Mouse (Mus musculus) embryonic stem cell, embryonic (primary cell): ENCODE results near the gene Zfp282.

Experiments
- CTCF ChIA-PET, 4 experiments: fragments of 300-600 bp in 2 of 4; fragments of 350-600 bp in 2 of 4; sonication (Branson Sonifier 250); formaldehyde crosslinking; loops; one replicate each; lab custom pipeline; 2022; ENCODE audit warnings: inconsistent platforms in 2 of 4; lab: Charles Lee
- POLR2A ChIA-PET, 4 experiments: fragments of 300-600 bp in 2 of 4; fragments of 350-600 bp in 2 of 4; sonication (Branson Sonifier 250); formaldehyde crosslinking; loops; one replicate each; lab custom pipeline; 2022; ENCODE audit warnings: antibody characterized with exemption in 4 of 4, inconsistent platforms in 1 of 4; lab: Charles Lee

Gene Zfp282

GRCm38 (mm10) chr6:47877058-47877457 lies at the start of gene Zfp282:
Gene Zfp282 (plus strand): TSS chr6:47877204.
- CTCF ChIA-PET = interaction anchor here (0.7 to 1.8 kb wide), 13 partner anchors 8 to 102 kb away, joined by 3 to 13 read pairs (median 3); partner anchors contain the start of genes Zfp398 (in 2 of the 4) and Zfp956 (in 1 of the 4)
- POLR2A ChIA-PET = interaction anchor here (0.7 to 2.5 kb wide), 27 partner anchors 10 to 187 kb away, joined by 3 to 13 read pairs (median 3); partner anchors contain the start of genes Pdia4 (in 2 of the 4) and Zfp398 (in 2 of the 4)

GRCm38 (mm10) chr6:47827462-47827861 lies 49.5 kb upstream of the Zfp282 start:
- POLR2A ChIA-PET = interaction anchor here in 1 of 4 experiments (9.3 to 11.5 kb wide), 2 partner anchors 15 to 35 kb away, joined by 100 to 191 read pairs; partner anchors contain the start of gene Pdia4
- CTCF ChIA-PET = interaction anchor here in 1 of 4 experiments (1.1 kb wide), 1 partner anchor 8 kb away, joined by 3 read pairs; the partner anchor contains the start of gene Zfp398

GRCm38 (mm10) chr6:47828950-47829349 lies 48.1 kb upstream of the Zfp282 start:
- CTCF ChIA-PET = interaction anchor here in 1 of 4 experiments (1.3 kb wide), 1 partner anchor 9 kb away, joined by 4 read pairs; no protein-coding TSS in a partner anchor
- POLR2A ChIA-PET = interaction anchor here in 2 of 4 experiments (1.8 to 11.5 kb wide), 2 partner anchors 9 to 17 kb away, joined by 3 to 191 read pairs; partner anchors contain the start of gene Pdia4 (in 1 of the 2)

- POLR2A ChIA-PET = interaction anchor here (0.7 to 11.5 kb wide), 8 partner anchors 10 to 49 kb away, joined by 3 to 191 read pairs (median 4); partner anchors contain the start of gene Pdia4 (in 2 of the 4)
- CTCF ChIA-PET = interaction anchor here in 3 of 4 experiments (0.6 to 1.8 kb wide), 6 partner anchors 11 to 186 kb away, joined by 3 to 6 read pairs (median 3); partner anchors contain the start of gene Pdia4 (in 1 of the 3)
Measured at GRCm38 (mm10) chr6:47830104-47831078, 46.6 kb upstream of the Zfp282 start, which contains the start of gene Zfp786. Gene Zfp786 (minus strand): TSS chr6:47830867.

- ChIA-PET POLR2A (interaction anchor here in 3 of 4 experiments (0.6 to 1.6 kb wide), 6 partner anchors 9 to 44 kb away, joined by 3 to 6 read pairs (median 5); no protein-coding TSS in a partner anchor), CTCF (interaction anchor here (0.6 to 1.8 kb wide), 4 partner anchors 34 to 913 kb away, joined by 3 to 6 read pairs (median 4); no protein-coding TSS in a partner anchor)
Measured at GRCm38 (mm10) chr6:47832220-47832619, 44.8 kb upstream of the Zfp282 start.

GRCm38 (mm10) chr6:47835482-47835983 lies 41.5 kb upstream of the Zfp282 start, which contains the start of gene Zfp398:
Gene Zfp398 (plus strand): TSS chr6:47835661.
- ChIA-PET POLR2A (interaction anchor here (0.5 to 3.7 kb wide), 58 partner anchors 9 to 249 kb away, joined by 3 to 30 read pairs (median 4); partner anchors contain the start of genes Pdia4 (in 4 of the 4), Zfp956 (in 2 of the 4), Ezh2 (in 1 of the 4) and Zfp282 (in 1 of the 4)), CTCF (interaction anchor here (0.6 to 2.4 kb wide), 63 partner anchors 9 to 254 kb away, joined by 3 to 18 read pairs (median 4); partner anchors contain the start of genes Pdia4 (in 3 of the 4), Zfp746 (in 3 of the 4), Zfp282 (in 2 of the 4) and Zfp956 (in 1 of the 4))

- CTCF ChIA-PET = interaction anchor here (0.6 to 2.4 kb wide), 55 partner anchors 9 to 558 kb away, joined by 3 to 18 read pairs (median 4); partner anchors contain the start of genes Pdia4 (in 3 of the 4), Zfp282 (in 2 of the 4), Zfp746 (in 2 of the 4) and Zfp956 (in 1 of the 4)
Measured at GRCm38 (mm10) chr6:47835984-47836521, 41.0 kb upstream of the Zfp282 start.

GRCm38 (mm10) chr6:47837630-47838029 lies 39.4 kb upstream of the Zfp282 start:
- POLR2A ChIA-PET = interaction anchor here in 1 of 4 experiments (1.4 to 1.7 kb wide), 2 partner anchors 67 to 600 kb away, joined by 3 read pairs; no protein-coding TSS in a partner anchor
- CTCF ChIA-PET = no interaction called here

More at GRCm38 (mm10) chr6:47835984-47836521, 41.0 kb upstream of the Zfp282 start:
- POLR2A ChIA-PET = interaction anchor here (0.5 to 3.7 kb wide), 53 partner anchors 9 to 877 kb away, joined by 3 to 30 read pairs (median 4); partner anchors contain the start of genes Pdia4 (in 4 of the 4), Ezh2 (in 1 of the 4), Zfp282 (in 1 of the 4) and Zfp956 (in 1 of the 4)

- CTCF ChIA-PET = no interaction called here
- POLR2A ChIA-PET = no interaction called here
Measured at GRCm38 (mm10) chr6:47841077-47841476, 35.9 kb upstream of the Zfp282 start.

- ChIA-PET CTCF (no interaction called here), POLR2A (no interaction called here)
Measured at GRCm38 (mm10) chr6:47841831-47842230, 35.2 kb upstream of the Zfp282 start.

- POLR2A ChIA-PET = no interaction called here
- CTCF ChIA-PET = no interaction called here
Measured at GRCm38 (mm10) chr6:47842337-47842736, 34.7 kb upstream of the Zfp282 start.

- CTCF ChIA-PET = interaction anchor here in 3 of 4 experiments (0.6 to 1.5 kb wide), 4 partner anchors 10 to 131 kb away, joined by 3 to 13 read pairs (median 6); partner anchors contain the start of gene Zfp398 (in 3 of the 3)
- POLR2A ChIA-PET = interaction anchor here in 2 of 4 experiments (0.9 to 2.9 kb wide), 7 partner anchors 10 to 170 kb away, joined by 3 to 23 read pairs (median 4); partner anchors contain the start of genes Zfp398 (in 2 of the 2) and Zfp282 (in 1 of the 2)
Measured at GRCm38 (mm10) chr6:47845779-47846178, 31.2 kb upstream of the Zfp282 start.

GRCm38 (mm10) chr6:47857241-47857640 lies 19.8 kb upstream of the Zfp282 start:
- ChIA-PET CTCF (interaction anchor here in 2 of 4 experiments (1.1 to 1.3 kb wide), 3 partner anchors 20 to 159 kb away, joined by 3 to 4 read pairs (median 3); partner anchors contain the start of genes Zfp282 (in 1 of the 2) and Zfp398 (in 1 of the 2)), POLR2A (interaction anchor here in 1 of 4 experiments (2.9 kb wide), 1 partner anchor 11 kb away, joined by 23 read pairs; no protein-coding TSS in a partner anchor)

- POLR2A ChIA-PET = interaction anchor here in 1 of 4 experiments (0.6 to 0.8 kb wide), 2 partner anchors 19 to 20 kb away, joined by 3 read pairs; partner anchors contain the start of gene Zfp282
- CTCF ChIA-PET = interaction anchor here in 2 of 4 experiments (1.1 to 1.3 kb wide), 3 partner anchors 19 to 159 kb away, joined by 3 to 4 read pairs (median 3); partner anchors contain the start of genes Zfp282 (in 1 of the 2) and Zfp398 (in 1 of the 2)
Measured at GRCm38 (mm10) chr6:47857729-47858128, 19.3 kb upstream of the Zfp282 start.

GRCm38 (mm10) chr6:47872266-47872665 lies 4.7 kb upstream of the Zfp282 start:
- ChIA-PET CTCF (no interaction called here), POLR2A (interaction anchor here in 1 of 4 experiments (1.4 kb wide), 1 partner anchor 37 kb away, joined by 3 read pairs; the partner anchor contains the start of gene Zfp398)

- ChIA-PET POLR2A (interaction anchor here (0.6 to 2.5 kb wide), 29 partner anchors 11 to 187 kb away, joined by 3 to 13 read pairs (median 3); partner anchors contain the start of genes Pdia4 (in 2 of the 4) and Zfp398 (in 2 of the 4)), CTCF (interaction anchor here (0.5 to 1.8 kb wide), 15 partner anchors 8 to 102 kb away, joined by 3 to 20 read pairs (median 3); partner anchors contain the start of genes Zfp398 (in 2 of the 4) and Zfp956 (in 1 of the 4))
Measured at GRCm38 (mm10) chr6:47877461-47878132, 593 bp downstream of the Zfp282 start.
